Mouse (Mus musculus): ENCODE data around the gene Itga3. TPM values are rescaled to one million over a fixed set of nuclear protein-coding genes. Genes with fewer than 3 reads are reported as not detected.

Gene Itga3
- polyA plus RNA-seq, 1 experiment = 0.08 TPM

GRCm38 (mm10) chr11:95072136-95072535 lies 4.5 kb downstream of the Itga3 start:
- H3K27me3 ChIP-seq (replicated peaks) = peaks cover 92% of the 10 kb centered on the region
- no peaks in the 10 kb centered on the region for H3K9me3 ChIP-seq

GRCm38 (mm10) chr11:95071266-95071665 lies 5.3 kb downstream of the Itga3 start:
- Histone ChIP-seq H3K4me3 (replicated peaks) (no peak overlapping the region), H3K36me3 (replicated peaks; ENCODE audit: low read length) (no peaks in the 10 kb centered on the region), H3K9me3 (peaks cover 2% of the 10 kb centered on the region; the same call in 1 of the 2 replicates), H3K4me1 (peaks cover 11% of the 10 kb centered on the region), H3K27me3 (replicated peaks) (peaks cover 86% of the 10 kb centered on the region)
- TF ChIP-seq GATA1 (IDR thresholded peaks at IDR 0.05; ENCODE audit: borderline replicate concordance, low read length) (no peak), FLI1 (IDR thresholded peaks at IDR 0.05; ENCODE audit: low read length) (no peak)

More at GRCm38 (mm10) chr11:95072136-95072535, 4.5 kb downstream of the Itga3 start:
- no peak for TF ChIP-seq FLI1 (IDR thresholded peaks at IDR 0.05; ENCODE audit: low read length)
- no peak for TF ChIP-seq GATA1 (IDR thresholded peaks at IDR 0.05; ENCODE audit: borderline replicate concordance, low read length)
- Histone ChIP-seq H3K36me3 (replicated peaks; ENCODE audit: low read length) (no peaks in the 10 kb centered on the region), H3K4me1 (peaks cover 19% of the 10 kb centered on the region), H3K4me3 (replicated peaks) (no peak overlapping the region)

- H3K27me3 ChIP-seq (replicated peaks) = peaks cover 83% of the 10 kb centered on the region
- no peaks in the 10 kb centered on the region for H3K36me3 ChIP-seq (replicated peaks; ENCODE audit: low read length)
Observed at GRCm38 (mm10) chr11:95070140-95071107, 6.2 kb downstream of the Itga3 start.

GRCm38 (mm10) chr11:95069226-95069957 lies 7.2 kb downstream of the Itga3 start:
- Histone ChIP-seq H3K4me3 (replicated peaks) (no peak overlapping the region), H3K27me3 (replicated peaks) (peaks cover 76% of the 10 kb centered on the region), H3K9me3 (peaks cover 11% of the 10 kb centered on the region), H3K4me1 (no peaks in the 10 kb centered on the region), H3K36me3 (replicated peaks; ENCODE audit: low read length) (no peaks in the 10 kb centered on the region)
- TF ChIP-seq GATA1 (IDR thresholded peaks at IDR 0.05; ENCODE audit: borderline replicate concordance, low read length) (no peak), FLI1 (IDR thresholded peaks at IDR 0.05; ENCODE audit: low read length) (no peak)

More at GRCm38 (mm10) chr11:95070140-95071107, 6.2 kb downstream of the Itga3 start:
- TF ChIP-seq GATA1 (IDR thresholded peaks at IDR 0.05; ENCODE audit: borderline replicate concordance, low read length) = no peak
- no peak for TF ChIP-seq FLI1 (IDR thresholded peaks at IDR 0.05; ENCODE audit: low read length)
- Histone ChIP-seq H3K4me3 (replicated peaks) (no peak overlapping the region), H3K4me1 (peaks cover 2% of the 10 kb centered on the region; the same call in 1 of the 2 replicates), H3K9me3 (peaks cover 8% of the 10 kb centered on the region)

- no peaks in the 10 kb centered on the region for H3K36me3 ChIP-seq (replicated peaks; ENCODE audit: low read length)
- TF ChIP-seq GATA1 (IDR thresholded peaks at IDR 0.05; ENCODE audit: borderline replicate concordance, low read length) = no peak
- no peak for TF ChIP-seq FLI1 (IDR thresholded peaks at IDR 0.05; ENCODE audit: low read length)
- H3K9me3 ChIP-seq = no peaks in the 10 kb centered on the region
- H3K27me3 ChIP-seq (replicated peaks) = peaks cover 78% of the 10 kb centered on the region
- H3K4me3 ChIP-seq (replicated peaks) = no peak overlapping the region
- no peaks in the 10 kb centered on the region for H3K4me1 ChIP-seq
Observed at GRCm38 (mm10) chr11:95056768-95057501, 19.7 kb downstream of the Itga3 start.

- peaks cover 73% of the 10 kb centered on the region for H3K27me3 ChIP-seq (replicated peaks)
- no peaks in the 10 kb centered on the region for H3K4me1 ChIP-seq
- H3K4me3 ChIP-seq (replicated peaks) = no peak overlapping the region
- TF ChIP-seq FLI1 (IDR thresholded peaks at IDR 0.05; ENCODE audit: low read length) = no peak
- no peak for TF ChIP-seq GATA1 (IDR thresholded peaks at IDR 0.05; ENCODE audit: borderline replicate concordance, low read length)
- H3K36me3 ChIP-seq (replicated peaks; ENCODE audit: low read length) = no peaks in the 10 kb centered on the region
- H3K9me3 ChIP-seq = no peaks in the 10 kb centered on the region
Observed at GRCm38 (mm10) chr11:95053062-95053461, 23.5 kb downstream of the Itga3 start.

- Histone ChIP-seq H3K27me3 (replicated peaks) (peaks cover 66% of the 10 kb centered on the region), H3K4me1 (peaks cover 11% of the 10 kb centered on the region), H3K9me3 (no peaks in the 10 kb centered on the region), H3K36me3 (replicated peaks; ENCODE audit: low read length) (no peaks in the 10 kb centered on the region), H3K4me3 (replicated peaks) (no peak overlapping the region)
- TF ChIP-seq GATA1 (IDR thresholded peaks at IDR 0.05; ENCODE audit: borderline replicate concordance, low read length) = no peak
- TF ChIP-seq FLI1 (IDR thresholded peaks at IDR 0.05; ENCODE audit: low read length) = no peak
Observed at GRCm38 (mm10) chr11:95046980-95047680, 29.5 kb downstream of the Itga3 start.

GRCm38 (mm10) chr11:95044185-95044870 lies 32.3 kb downstream of the Itga3 start:
- H3K4me3 ChIP-seq (replicated peaks) = no peak overlapping the region
- peaks cover 5% of the 10 kb centered on the region for H3K36me3 ChIP-seq (replicated peaks; ENCODE audit: low read length)
- no peaks in the 10 kb centered on the region for H3K9me3 ChIP-seq
- H3K27me3 ChIP-seq (replicated peaks) = peaks cover 64% of the 10 kb centered on the region
- peaks cover 36% of the 10 kb centered on the region for H3K4me1 ChIP-seq
- TF ChIP-seq GATA1 (IDR thresholded peaks at IDR 0.05; ENCODE audit: borderline replicate concordance, low read length) = no peak
